Mouse (Mus musculus) intestine, postnatal 0 days (tissue): ENCODE measurements at regions not wholly inside any gene's neighbourhood (a gene's known extent, or its start where the extent isn't known, plus 50 kb on each side); places are given as distances from the start of the nearest gene placed in this dataset.
"Not testable (repeated sequence)": the region's sequence is repeated elsewhere in the genome, so short reads cannot be mapped to it uniquely, and the experiment has no call there.

Experiments used
- ATAC-seq: fragments of 200-750 bp; cut with Nextera tagmentation; 2 replicates; pipeline ENCODE4 v1.8.0; 2017; ENCODE audit warnings: mild to moderate bottlenecking, moderate TSS enrichment, moderate library complexity
- H3K27ac ChIP-seq: fragments of 300-500 bp; sonication (generic); 2 replicates; pipeline ENCODE4 v1.5.1; 2014; ENCODE audit warnings: mild to moderate bottlenecking, low read depth, low read length, moderate library complexity
- H3K27me3 ChIP-seq: fragments of 300-500 bp; sonication (generic); replicated peaks from 2 replicates; pipeline ENCODE4 v1.6.1; 2014; ENCODE audit warnings: low read length, mixed read lengths; ENCODE audit not compliant: control insufficient read depth, insufficient read depth
- H3K36me3 ChIP-seq: fragments of 300-500 bp; sonication (generic); 2 replicates; pipeline ENCODE4 v1.6.1; 2014; ENCODE audit warnings: mild to moderate bottlenecking, moderate library complexity; ENCODE audit not compliant: control insufficient read depth, insufficient read depth
- H3K4me1 ChIP-seq: fragments of 300-500 bp; sonication (generic); replicated peaks from 2 replicates; pipeline ENCODE4 v1.6.1; 2014; ENCODE audit warnings: antibody characterized with exemption, low read length, mixed read lengths; ENCODE audit not compliant: control insufficient read depth, insufficient read depth
- H3K4me2 ChIP-seq: fragments of 300-500 bp; sonication (generic); replicated peaks from 2 replicates; pipeline ENCODE4 v1.6.1; 2014; ENCODE audit warnings: low read depth, mild to moderate bottlenecking, moderate library complexity
- H3K4me3 ChIP-seq: fragments of 300-500 bp; sonication (generic); 2 replicates; pipeline ENCODE4 v1.5.1; 2014; ENCODE audit warnings: low read depth, low read length
- H3K9ac ChIP-seq: fragments of 300-500 bp; sonication (generic); 2 replicates; pipeline ENCODE4 v1.6.1; 2014; ENCODE audit warnings: mild to moderate bottlenecking, low read depth, low read length
- H3K9me3 ChIP-seq: fragments of 300-500 bp; sonication (generic); 2 replicates; pipeline ENCODE4 v1.6.1; 2016; ENCODE audit warnings: mixed run types; ENCODE audit not compliant: control insufficient read depth
- CTCF ChIP-seq: sonication (generic); IDR thresholded peaks from 2 replicates; pipeline ENCODE4 v1.5.1; 2016; ENCODE audit warnings: low read depth, mild to moderate bottlenecking, control low read depth, antibody characterized with exemption, moderate library complexity
- WGBS: fragments of 180-500 bp; shearing (Covaris S2); extraction: QIAGEN DNeasy Blood & Tissue Kit; methylation state at CpG from one replicate; pipeline ENCODE4 v1.1.7; 2014; 5-methylcytosine and 5-hydroxymethylcytosine counted together

- no peak overlapping the region for H3K4me2 ChIP-seq
- H3K9me3 ChIP-seq: no peaks in the 10 kb centered on the region
- no peak overlapping the region for H3K9ac ChIP-seq
- no peak overlapping the region for H3K27ac ChIP-seq
- ATAC-seq: no peak
- no peak for TF ChIP-seq CTCF
- 55% methylated on average over 4 of the region's 4 CpGs for whole genome bisulfite sequencing
- H3K4me3 ChIP-seq: no peak overlapping the region
- H3K36me3 ChIP-seq: no peaks in the 10 kb centered on the region
- no peaks in the 10 kb centered on the region for H3K27me3 ChIP-seq
- H3K4me1 ChIP-seq: no peaks in the 10 kb centered on the region
Measured at GRCm38 (mm10) chr5:82024126-82024525, 1004.2 kb downstream of the Adgrl3 start.

- Histone ChIP-seq H3K4me1 (no peaks in the 10 kb centered on the region), H3K36me3 (no peaks in the 10 kb centered on the region), H3K4me3 (no peak overlapping the region), H3K9me3 (no peaks in the 10 kb centered on the region), H3K4me2 (no peak overlapping the region), H3K27ac (no peak overlapping the region), H3K27me3 (no peaks in the 10 kb centered on the region), H3K9ac (no peak overlapping the region)
- ATAC-seq: no peak
- TF ChIP-seq CTCF: no peak
- WGBS: 86% methylated on average over 7 of the region's 7 CpGs
Measured at GRCm38 (mm10) chr5:82034776-82035175, 1014.8 kb downstream of the Adgrl3 start.

- Histone ChIP-seq H3K27ac (no peak overlapping the region), H3K9me3 (no peaks in the 10 kb centered on the region), H3K4me2 (no peak overlapping the region), H3K9ac (no peak overlapping the region), H3K36me3 (no peaks in the 10 kb centered on the region), H3K27me3 (no peaks in the 10 kb centered on the region), H3K4me3 (no peak overlapping the region), H3K4me1 (no peaks in the 10 kb centered on the region)
- ATAC-seq: no peak
- WGBS: 53% methylated on average over 2 of the region's 2 CpGs
- no peak for TF ChIP-seq CTCF
Measured at GRCm38 (mm10) chr5:82046106-82046505, 1026.2 kb downstream of the Adgrl3 start.

- no peak for TF ChIP-seq CTCF
- ATAC-seq: no peak
- no peak overlapping the region for H3K9ac ChIP-seq
- WGBS: 82% methylated on average over 2 of the region's 2 CpGs
- H3K4me1 ChIP-seq: no peaks in the 10 kb centered on the region
- H3K4me2 ChIP-seq: no peak overlapping the region
- no peak overlapping the region for H3K4me3 ChIP-seq
- H3K9me3 ChIP-seq: no peaks in the 10 kb centered on the region
- no peak overlapping the region for H3K27ac ChIP-seq
- no peaks in the 10 kb centered on the region for H3K36me3 ChIP-seq
- H3K27me3 ChIP-seq: no peaks in the 10 kb centered on the region
Measured at GRCm38 (mm10) chr5:82059108-82059838, 1039.3 kb downstream of the Adgrl3 start.

DNA sequence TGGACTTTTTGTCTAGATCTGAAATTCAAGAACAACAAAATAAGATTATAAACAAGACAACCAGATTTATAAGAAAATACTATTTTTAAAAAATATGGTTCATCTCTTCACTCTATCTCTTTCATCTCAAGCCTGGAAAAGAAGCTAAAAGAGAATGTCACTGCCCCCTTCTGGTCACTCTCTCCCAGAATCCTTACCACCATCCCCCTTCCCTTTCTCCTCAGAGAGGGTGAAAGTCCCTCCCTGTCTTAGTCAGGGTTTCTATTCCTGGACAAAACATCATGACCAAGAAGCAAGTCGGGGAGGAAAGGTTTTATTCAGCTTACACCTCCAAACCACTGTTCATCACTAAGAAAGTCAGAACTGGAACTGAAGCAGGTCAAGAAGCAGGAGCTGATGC, 1040.7 kb downstream of the Adgrl3 start:
- Histone ChIP-seq H3K4me2 (no peak overlapping the region), H3K4me3 (no peak overlapping the region), H3K27ac (no peak overlapping the region), H3K9me3 (no peaks in the 10 kb centered on the region), H3K36me3 (no peaks in the 10 kb centered on the region), H3K27me3 (no peaks in the 10 kb centered on the region), H3K9ac (no peak overlapping the region), H3K4me1 (no peaks in the 10 kb centered on the region)
- WGBS: 46% methylated on average over 1 of the region's 1 CpGs
- ATAC-seq: no peak
- peak; percentile 56 for TF ChIP-seq CTCF

- H3K9ac ChIP-seq, H3K4me3 ChIP-seq, H3K27me3 ChIP-seq, ATAC-seq, H3K4me1 ChIP-seq, H3K9me3 ChIP-seq, H3K36me3 ChIP-seq, H3K27ac ChIP-seq, H3K4me2 ChIP-seq: not testable (repeated sequence)
- 83% methylated on average over 13 of the region's 13 CpGs for WGBS
Measured at GRCm38 (mm10) chr5:82069221-82069620, 1049.3 kb downstream of the Adgrl3 start.

DNA sequence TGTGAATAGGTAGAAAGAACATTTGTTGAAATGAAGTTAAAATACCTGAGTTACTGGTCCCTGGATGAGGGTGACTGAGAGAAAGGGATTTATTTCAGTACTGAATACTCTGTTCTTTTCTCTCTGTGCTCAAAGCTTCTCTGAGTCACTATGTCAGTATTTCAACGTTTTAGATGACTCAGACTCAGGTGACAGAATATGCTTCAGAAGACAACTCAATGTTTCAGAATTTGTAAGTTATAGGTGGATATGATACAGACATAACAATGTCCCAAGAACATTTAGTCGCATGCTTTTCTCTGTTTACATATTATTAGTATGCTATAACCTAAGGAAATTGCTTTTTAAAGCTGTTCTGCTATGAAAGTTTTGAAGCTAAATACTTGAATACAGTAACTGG, 1069.5 kb downstream of the Adgrl3 start:
- no peaks in the 10 kb centered on the region for H3K27me3 ChIP-seq
- no peaks in the 10 kb centered on the region for H3K4me1 ChIP-seq
- TF ChIP-seq CTCF: no peak
- no peak overlapping the region for H3K4me2 ChIP-seq
- no peak overlapping the region for H3K9ac ChIP-seq
- no peak overlapping the region for H3K4me3 ChIP-seq
- no peaks in the 10 kb centered on the region for H3K36me3 ChIP-seq
- H3K9me3 ChIP-seq: no peaks in the 10 kb centered on the region
- no peak overlapping the region for H3K27ac ChIP-seq
- WGBS: 70% methylated on average over 2 of the region's 2 CpGs
- ATAC-seq: no peak
